In the genomic region with DNA sequence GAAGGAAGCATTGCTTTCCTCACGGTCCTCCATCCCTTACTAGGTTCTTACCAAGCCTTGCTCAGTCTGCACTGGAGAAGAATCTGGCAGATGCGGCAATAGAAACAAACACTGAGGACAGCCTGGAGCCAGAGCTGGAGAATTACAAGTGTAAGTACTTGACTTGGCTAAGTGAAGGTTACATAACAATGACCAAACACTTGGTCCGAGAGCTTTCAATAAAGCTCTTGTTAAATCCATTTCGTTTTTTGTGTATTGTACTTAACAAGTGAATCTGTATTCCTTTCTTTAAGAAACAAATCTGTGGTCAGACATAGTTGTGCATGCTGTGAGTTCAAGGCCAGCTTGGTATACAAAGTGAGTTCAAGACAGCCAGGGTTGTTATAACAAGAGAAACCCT, we compare ENCODE assay signal across 19 mouse cellular contexts.
"Had no signal": no experiment of that assay in that cellular context is flagged by ENCODE, and none has a peak within 500 bp of the region (broad histone marks: within the 10 kb centered on the region; RNA-seq: fewer than 3 reads in every experiment).

No protein-coding gene starts in this region.

- H3K27ac ChIP-seq: kidney, postnatal 0 days; layer of hippocampus, adult 2 months; limb, embryonic 10.5 days; limb, embryonic 13.5 days; liver, embryonic 14.5 days; midbrain, embryonic 15.5 days; neural tube, embryonic 12.5 days; stomach, embryonic 15.5 days had no signal

- DNase-seq: kidney, adult 2 months; kidney, postnatal 25 days; layer of hippocampus, adult 9-11 months; liver; liver, postnatal 0 days; retina, postnatal 1 day; right cerebral cortex, postnatal 25 days; spleen, adult 18-20 months; thymus, postnatal 25 days had no signal

- ATAC-seq: intestine, postnatal 0 days; liver, postnatal 0 days; midbrain, embryonic 15.5 days had no signal

- H3K4me1 ChIP-seq: stomach, embryonic 15.5 days had no signal

- H3K4me3 ChIP-seq: layer of hippocampus, adult 2 months; limb, embryonic 10.5 days; limb, embryonic 13.5 days; midbrain, embryonic 15.5 days; neural tube, embryonic 12.5 days; stomach, embryonic 15.5 days had no signal

- H3K36me3 ChIP-seq: limb, embryonic 13.5 days; midbrain, embryonic 15.5 days; neural tube, embryonic 12.5 days; stomach, embryonic 15.5 days had no signal

- H3K27me3 ChIP-seq: limb, embryonic 13.5 days; midbrain, embryonic 15.5 days; neural tube, embryonic 12.5 days; stomach, embryonic 15.5 days had no signal

- H3K9me3 ChIP-seq: limb, embryonic 10.5 days; limb, embryonic 13.5 days; midbrain, embryonic 15.5 days; neural tube, embryonic 12.5 days; stomach, embryonic 15.5 days had no signal

- H3K4me2 ChIP-seq: limb, embryonic 13.5 days; midbrain, embryonic 11.5 days; midbrain, embryonic 15.5 days; neural tube, embryonic 12.5 days; stomach, embryonic 15.5 days had no signal

- H3K9ac ChIP-seq: limb, embryonic 13.5 days; liver, embryonic 14.5 days; liver, postnatal 0 days; midbrain, embryonic 15.5 days; neural tube, embryonic 12.5 days; stomach, embryonic 15.5 days had no signal
